9 mouse cellular contexts compared by ENCODE assay signal in genomic region chr4:119917502-119917901, GRCm38 (mm10).
DNase-seq lines count a peak whose midpoint lies in the region; ATAC-seq and TF ChIP-seq lines count a peak whose summit lies in the region.
"Had no signal": no experiment of that assay in that cellular context is flagged by ENCODE, and none has a peak within 500 bp of the region (broad histone marks: within the 10 kb centered on the region; RNA-seq: fewer than 3 reads in every experiment).

No protein-coding gene starts in this region.

- H3K9ac ChIP-seq in intestine, postnatal 0 days (ENCODE audit: low read depth, low read length) = no peak overlapping the region
- no peak overlapping the region for H3K9ac ChIP-seq in intestine, embryonic 16.5 days (ENCODE audit: low read depth, low read length)
- no peak overlapping the region for H3K9ac ChIP-seq in CH12.LX (ENCODE audit: insufficient read depth, low read depth)
- H3K9ac ChIP-seq in forebrain, embryonic 13.5 days = no peak overlapping the region
- H3K9ac ChIP-seq: embryonic facial prominence, embryonic 13.5 days; neural tube, embryonic 13.5 days had no signal

- WGBS in intestine, postnatal 0 days = 78% methylated on average over 7 of the region's 7 CpGs
- WGBS in intestine, embryonic 16.5 days = 77% methylated on average over 7 of the region's 7 CpGs
- 81% methylated on average over 7 of the region's 7 CpGs for WGBS in forebrain, embryonic 13.5 days

- TF ChIP-seq POLR2A in CH12.LX (IDR thresholded peaks at IDR 0.05; ENCODE audit: low read depth, low read length) = no peak

- DNase-seq in 416B (ENCODE audit: low read depth) (peak; percentile 9), CH12.LX (ENCODE audit: extremely low read depth) (peak; percentile 62)
- peak; percentile 29 to 45 for DNase-seq in kidney, postnatal 25 days

- ATAC-seq in intestine, postnatal 0 days = no peak
- no peak for ATAC-seq in intestine, embryonic 16.5 days
- ATAC-seq in megakaryocyte, adult 5-6 weeks (ENCODE audit: poor library complexity, severe bottlenecking) = no peak
- ATAC-seq in forebrain, embryonic 13.5 days = no peak

- no peak overlapping the region for H3K4me2 ChIP-seq in intestine, postnatal 0 days (replicated peaks; ENCODE audit: low read depth)
- no peak overlapping the region for H3K4me2 ChIP-seq in intestine, embryonic 16.5 days (ENCODE audit: low read depth, low read length)
- H3K4me2 ChIP-seq in CH12.LX (ENCODE audit: insufficient read depth, low read depth, poor library complexity, severe bottlenecking) = no peak overlapping the region
- H3K4me2 ChIP-seq in forebrain, embryonic 13.5 days = no peak overlapping the region
- H3K4me2 ChIP-seq: embryonic facial prominence, embryonic 13.5 days; neural tube, embryonic 13.5 days had no signal

- TF ChIP-seq EP300 in CH12.LX (IDR thresholded peaks at IDR 0.05; ENCODE audit: low read length) = no peak

- H3K9me3 ChIP-seq in intestine, postnatal 0 days (ENCODE audit: control insufficient read depth) = no peaks in the 10 kb centered on the region
- H3K9me3 ChIP-seq in intestine, embryonic 16.5 days (ENCODE audit: control insufficient read depth, low read length) = no peaks in the 10 kb centered on the region
- no peaks in the 10 kb centered on the region for H3K9me3 ChIP-seq in CH12.LX (replicated peaks; ENCODE audit: low read length)
- H3K9me3 ChIP-seq in forebrain, embryonic 13.5 days (replicated peaks) = no peaks in the 10 kb centered on the region
- H3K9me3 ChIP-seq: embryonic facial prominence, embryonic 13.5 days; neural tube, embryonic 13.5 days had no signal

- in situ Hi-C loops in CH12.LX (cut with MboI; ENCODE audit: low pct_ligation_motif_present, low pct_unique_long_range_greater_than_20kb, low sequenced_read_pairs) = loop anchor here (10.0 kb wide), 1 partner anchor 207 kb away; no protein-coding TSS in a partner anchor

- no peaks in the 10 kb centered on the region for H3K4me1 ChIP-seq in intestine, postnatal 0 days (replicated peaks; ENCODE audit: control insufficient read depth, insufficient read depth, low read length)
- 0 out of 2 replicates have a peak, but pooled peaks cover 3% of the 10 kb centered on the region for H3K4me1 ChIP-seq in intestine, embryonic 16.5 days (ENCODE audit: control insufficient read depth, insufficient read depth, low read length)
- peaks cover 20 to 38% of the 10 kb centered on the region in 2 experiments for H3K4me1 ChIP-seq in CH12.LX (ENCODE audit: control insufficient read depth in 1 of 2, insufficient read depth in 2 of 2)
- peaks cover 5% of the 10 kb centered on the region; the same call in 1 of the 2 replicates for H3K4me1 ChIP-seq in forebrain, embryonic 13.5 days
- H3K4me1 ChIP-seq: embryonic facial prominence, embryonic 13.5 days had no signal

- no peaks in the 10 kb centered on the region for H3K36me3 ChIP-seq in intestine, postnatal 0 days (ENCODE audit: control insufficient read depth, insufficient read depth)
- H3K36me3 ChIP-seq in intestine, embryonic 16.5 days (ENCODE audit: control insufficient read depth, insufficient read depth, low read length) = no peaks in the 10 kb centered on the region
- no peaks in the 10 kb centered on the region for H3K36me3 ChIP-seq in CH12.LX (replicated peaks in 1 of 2; ENCODE audit: control insufficient read depth in 1 of 2, insufficient read depth in 1 of 2, low read length in 1 of 2)
- H3K36me3 ChIP-seq in forebrain, embryonic 13.5 days (ENCODE audit: poor library complexity, severe bottlenecking) = no peaks in the 10 kb centered on the region
- H3K36me3 ChIP-seq: embryonic facial prominence, embryonic 13.5 days; neural tube, embryonic 13.5 days had no signal

- no peaks in the 10 kb centered on the region for H3K79me2 ChIP-seq in CH12.LX (replicated peaks; ENCODE audit: control insufficient read depth, extremely low read depth, insufficient read depth, poor library complexity, severe bottlenecking)

- H3K27me3 ChIP-seq in intestine, postnatal 0 days (replicated peaks; ENCODE audit: control insufficient read depth, insufficient read depth, low read length) = no peaks in the 10 kb centered on the region
- no peaks in the 10 kb centered on the region; the same call in 1 of the 2 replicates for H3K27me3 ChIP-seq in intestine, embryonic 16.5 days (replicated peaks; ENCODE audit: control insufficient read depth, insufficient read depth, low read length)
- H3K27me3 ChIP-seq in CH12.LX (replicated peaks) = no peaks in the 10 kb centered on the region
- no peaks in the 10 kb centered on the region for H3K27me3 ChIP-seq in forebrain, embryonic 13.5 days
- H3K27me3 ChIP-seq: embryonic facial prominence, embryonic 13.5 days; neural tube, embryonic 13.5 days had no signal

- TF ChIP-seq RAD21 in CH12.LX (IDR thresholded peaks at IDR 0.05; ENCODE audit: low read depth, low read length) = peak; percentile 84

- TF ChIP-seq CTCF in intestine, postnatal 0 days (IDR thresholded peaks at IDR 0.05; ENCODE audit: low read depth) = peak; percentile 77
- peak; percentile 43 to 85 for TF ChIP-seq CTCF in CH12.LX (conservative IDR thresholded peaks at IDR 0.05 in 1 of 2, IDR thresholded peaks at IDR 0.05 in 1 of 2; ENCODE audit: low read depth in 2 of 2, low read length in 2 of 2)

- no peak overlapping the region for H3K4me3 ChIP-seq in intestine, postnatal 0 days (ENCODE audit: low read depth, low read length)
- no peak overlapping the region for H3K4me3 ChIP-seq in intestine, embryonic 16.5 days (ENCODE audit: low read length)
- no peak overlapping the region for H3K4me3 ChIP-seq in CH12.LX (replicated peaks in 1 of 3; ENCODE audit: low read depth in 2 of 3, low read length in 2 of 3, poor library complexity in 1 of 3)
- H3K4me3 ChIP-seq in forebrain, embryonic 13.5 days = no peak overlapping the region
- H3K4me3 ChIP-seq: embryonic facial prominence, embryonic 13.5 days; neural tube, embryonic 13.5 days had no signal

- dilution Hi-C loops in CH12.LX (cut with MboI; ENCODE audit: extremely low pct_ligation_motif_present, extremely low pct_unique_long_range_greater_than_20kb, low sequenced_read_pairs) = no loop called here

- no peak overlapping the region for H3K27ac ChIP-seq in intestine, postnatal 0 days (ENCODE audit: low read depth, low read length)
- H3K27ac ChIP-seq in intestine, embryonic 16.5 days (ENCODE audit: low read length) = no peak overlapping the region
- no peak overlapping the region for H3K27ac ChIP-seq in CH12.LX (ENCODE audit: insufficient read depth, low read depth)
- no peak overlapping the region for H3K27ac ChIP-seq in forebrain, embryonic 13.5 days
- H3K27ac ChIP-seq: embryonic facial prominence, embryonic 13.5 days; neural tube, embryonic 13.5 days had no signal

TF ChIP-seq in CH12.LX, 34 proteins besides CTCF, POLR2A, EP300 and RAD21:
- TF ChIP-seq MAX (IDR thresholded peaks at IDR 0.05; ENCODE audit: low read length) (peak; percentile 64), NRF1 (IDR thresholded peaks at IDR 0.05; ENCODE audit: low read depth, low read length) (no peak), SMC3 (IDR thresholded peaks at IDR 0.05; ENCODE audit: low read depth, low read length) (peak; percentile 88), ZC3H11A (IDR thresholded peaks at IDR 0.05; ENCODE audit: low read depth, low read length) (peak; percentile 60), MYC (IDR thresholded peaks at IDR 0.05; ENCODE audit: low read depth, low read length) (peak; percentile 80)

Comparison
In these comparisons a context has a peak if more than half of its experiments do, and no peak if none do; other contexts are left out.
1. DNase-seq: peak in every context shown above with its lines; median percentile 62 in CH12.LX; 37 in kidney, postnatal 25 days; 9 in 416B.